Mouse (Mus musculus): ENCODE measurements around the gene Slco3a1.

Slco3a1 gene

GRCm38 (mm10) chr7:74381881-74382281 is 172.7 kb downstream of the Slco3a1 start:
- DNase-seq (ENCODE audit: low spot score): no peak

- DNase-seq (ENCODE audit: low spot score): no peak
These were observed 173.5 kb downstream of the Slco3a1 start for GRCm38 (mm10) chr7:74381051-74381450.

- DNase-seq (ENCODE audit: low spot score): no peak
These were observed 176.7 kb downstream of the Slco3a1 start for GRCm38 (mm10) chr7:74377909-74378308.

GRCm38 (mm10) chr7:74376397-74377044 is 178.1 kb downstream of the Slco3a1 start:
- no peak for DNase-seq (ENCODE audit: low spot score)

GRCm38 (mm10) chr7:74375174-74375957 is 179.2 kb downstream of the Slco3a1 start:
- DNase-seq (ENCODE audit: low spot score): no peak

GRCm38 (mm10) chr7:74373056-74373455 is 181.5 kb downstream of the Slco3a1 start:
- no peak for DNase-seq (ENCODE audit: low spot score)

GRCm38 (mm10) chr7:74372141-74372582 is 182.4 kb downstream of the Slco3a1 start:
- peak; percentile 16 for DNase-seq (ENCODE audit: low spot score)

GRCm38 (mm10) chr7:74371656-74372055 is 182.9 kb downstream of the Slco3a1 start:
- DNase-seq (ENCODE audit: low spot score): peak; percentile 12

GRCm38 (mm10) chr7:74371208-74371607 is 183.4 kb downstream of the Slco3a1 start:
- DNase-seq (ENCODE audit: low spot score): peak; percentile 26

- DNase-seq (ENCODE audit: low spot score): no peak
These were observed 184.9 kb downstream of the Slco3a1 start for GRCm38 (mm10) chr7:74369657-74370056.

- no peak for DNase-seq (ENCODE audit: low spot score)
These were observed 186.2 kb downstream of the Slco3a1 start for GRCm38 (mm10) chr7:74368256-74368980.

GRCm38 (mm10) chr7:74367350-74367749 is 187.2 kb downstream of the Slco3a1 start:
- no peak for DNase-seq (ENCODE audit: low spot score)

GRCm38 (mm10) chr7:74365623-74366022 is 189.0 kb downstream of the Slco3a1 start:
- no peak for DNase-seq (ENCODE audit: low spot score)

- no peak for DNase-seq (ENCODE audit: low spot score)
These were observed 189.6 kb downstream of the Slco3a1 start for GRCm38 (mm10) chr7:74364956-74365355.

- no peak for DNase-seq (ENCODE audit: low spot score)
These were observed 191.1 kb downstream of the Slco3a1 start for GRCm38 (mm10) chr7:74363440-74363839.

- DNase-seq (ENCODE audit: low spot score): no peak
These were observed 192.9 kb downstream of the Slco3a1 start for GRCm38 (mm10) chr7:74361677-74362076.

GRCm38 (mm10) chr7:74357027-74357426 is 197.6 kb downstream of the Slco3a1 start:
- DNase-seq (ENCODE audit: low spot score): no peak

- DNase-seq (ENCODE audit: low spot score): no peak
These were observed 199.9 kb downstream of the Slco3a1 start for GRCm38 (mm10) chr7:74354527-74355256.

GRCm38 (mm10) chr7:74353707-74354468 is 200.7 kb downstream of the Slco3a1 start:
- DNase-seq (ENCODE audit: low spot score): no peak

GRCm38 (mm10) chr7:74353240-74353639 is 201.3 kb downstream of the Slco3a1 start:
- no peak for DNase-seq (ENCODE audit: low spot score)

GRCm38 (mm10) chr7:74348318-74348890 is 206.2 kb downstream of the Slco3a1 start:
- DNase-seq (ENCODE audit: low spot score): no peak

Data from yolk sac, embryonic 10.5 days (tissue).